Mouse (Mus musculus) cortical plate, adult 2 months (tissue): ENCODE measurements at regions not wholly inside any gene's neighbourhood (a gene's known extent, or its start where the extent isn't known, plus 50 kb on each side); places are given as distances from the start of the nearest gene placed in this dataset.

Source experiments
- CTCF ChIP-seq: fragments of 200-500 bp; IDR thresholded peaks from 2 replicates; pipeline ENCODE4 v1.5.1; 2011; ENCODE audit warnings: mild to moderate bottlenecking, control low read depth, low read length; ENCODE audit not compliant: insufficient read depth; ENCODE audit errors: extremely low read depth
- POLR2A ChIP-seq: fragments of 200-500 bp; IDR thresholded peaks from 2 replicates; pipeline ENCODE4 v1.6.1; 2011; ENCODE audit warnings: mild to moderate bottlenecking, low read length, control low read depth; ENCODE audit not compliant: insufficient read depth; ENCODE audit errors: extremely low read depth

DNA sequence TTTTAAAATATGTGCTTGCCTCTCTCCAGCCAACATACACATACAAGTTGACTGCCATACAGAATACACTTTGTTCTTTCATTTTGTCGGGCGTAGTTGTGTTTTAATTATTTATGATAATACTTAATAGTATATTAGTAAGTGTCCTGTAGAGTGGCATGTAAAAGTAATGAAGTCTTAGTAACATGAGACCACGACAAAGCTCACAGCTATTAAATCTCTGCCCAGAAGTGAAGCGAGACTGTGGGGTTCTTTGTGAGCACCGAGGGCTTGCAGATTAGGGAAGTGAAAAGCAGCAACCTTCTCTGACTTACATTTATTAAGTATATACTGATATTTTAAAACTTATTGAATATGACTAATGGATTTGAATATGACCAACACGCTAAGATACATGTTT, 467.2 kb downstream of the Lmo4 start:
- TF ChIP-seq POLR2A (no peak), CTCF (no peak)
